Mouse (Mus musculus): ENCODE results near the gene Kmo. TPM values are rescaled to one million over a fixed set of nuclear protein-coding genes. Genes with fewer than 3 reads are reported as not detected.

Gene Kmo
- polyA plus RNA-seq, 1 experiment, result 0.02 TPM

GRCm38 (mm10) chr1:175625257-175625879 lies 5.2 kb downstream of the Kmo start, which contains the start of gene Fh1:
Gene Fh1 (minus strand): TSS chr1:175625635.
- H3K27me3 ChIP-seq (ENCODE audit: control insufficient read depth, insufficient read depth, insufficient read length), result no peaks in the 10 kb centered on the region
- H3ac ChIP-seq (ENCODE audit: control insufficient read depth, insufficient read length, low read depth), result peak within 1 kb of the TSS; percentile 98
- peak within 1 kb of the TSS; percentile 79 for H3K4me3 ChIP-seq (ENCODE audit: insufficient read depth, poor library complexity, severe bottlenecking)
- H3K79me3 ChIP-seq (ENCODE audit: low read depth), result peaks cover 26% of the 10 kb centered on the region
- H3K79me2 ChIP-seq (ENCODE audit: control insufficient read depth, insufficient read depth), result peaks cover 46% of the 10 kb centered on the region
- no peaks in the 10 kb centered on the region for H3K36me3 ChIP-seq (ENCODE audit: control insufficient read depth, insufficient read depth)
- TF ChIP-seq CEBPB (IDR thresholded peaks at IDR 0.05; ENCODE audit: low read depth), result no peak
- peak; percentile 68 for TF ChIP-seq MAX (IDR thresholded peaks at IDR 0.05)

- Histone ChIP-seq H3K27me3 (ENCODE audit: control insufficient read depth, insufficient read depth, insufficient read length) (no peaks in the 10 kb centered on the region), H3K4me3 (ENCODE audit: insufficient read depth, poor library complexity, severe bottlenecking) (no peak overlapping the region), H3ac (ENCODE audit: control insufficient read depth, insufficient read length, low read depth) (no peak overlapping the region), H3K79me2 (ENCODE audit: control insufficient read depth, insufficient read depth) (peaks cover 41% of the 10 kb centered on the region), H3K79me3 (ENCODE audit: low read depth) (peaks cover 26% of the 10 kb centered on the region), H3K36me3 (ENCODE audit: control insufficient read depth, insufficient read depth) (no peaks in the 10 kb centered on the region)
- TF ChIP-seq MYOD1 (IDR thresholded peaks at IDR 0.05; ENCODE audit: control insufficient read depth, insufficient read length, low read depth) (no peak), CTCF (IDR thresholded peaks at IDR 0.05; ENCODE audit: control insufficient read depth, insufficient read depth, insufficient read length) (no peak), USF1 (IDR thresholded peaks at IDR 0.05; ENCODE audit: low read depth) (no peak), CEBPB (IDR thresholded peaks at IDR 0.05; ENCODE audit: low read depth) (no peak), FOSL1 (IDR thresholded peaks at IDR 0.05; ENCODE audit: insufficient read depth, low read length, poor library complexity, severe bottlenecking) (no peak), MYOG (IDR thresholded peaks at IDR 0.05; ENCODE audit: control insufficient read depth, extremely low read depth, insufficient read length) (no peak), MAX (IDR thresholded peaks at IDR 0.05) (no peak)
Observed at GRCm38 (mm10) chr1:175625990-175626692, 6.0 kb downstream of the Kmo start.

- Histone ChIP-seq H3K36me3 (ENCODE audit: control insufficient read depth, insufficient read depth) (no peaks in the 10 kb centered on the region), H3K4me3 (ENCODE audit: insufficient read depth, poor library complexity, severe bottlenecking) (no peak overlapping the region), H3K79me3 (ENCODE audit: low read depth) (peaks cover 7% of the 10 kb centered on the region), H3ac (ENCODE audit: control insufficient read depth, insufficient read length, low read depth) (no peak overlapping the region), H3K27me3 (ENCODE audit: control insufficient read depth, insufficient read depth, insufficient read length) (no peaks in the 10 kb centered on the region), H3K79me2 (ENCODE audit: control insufficient read depth, insufficient read depth) (peaks cover 10% of the 10 kb centered on the region)
- TF ChIP-seq MYOD1 (IDR thresholded peaks at IDR 0.05; ENCODE audit: control insufficient read depth, insufficient read length, low read depth) (no peak), MYOG (IDR thresholded peaks at IDR 0.05; ENCODE audit: control insufficient read depth, extremely low read depth, insufficient read length) (no peak), FOSL1 (IDR thresholded peaks at IDR 0.05; ENCODE audit: insufficient read depth, low read length, poor library complexity, severe bottlenecking) (no peak), CTCF (IDR thresholded peaks at IDR 0.05; ENCODE audit: control insufficient read depth, insufficient read depth, insufficient read length) (no peak), MAX (IDR thresholded peaks at IDR 0.05) (no peak), USF1 (IDR thresholded peaks at IDR 0.05; ENCODE audit: low read depth) (no peak), CEBPB (IDR thresholded peaks at IDR 0.05; ENCODE audit: low read depth) (no peak)
Observed at GRCm38 (mm10) chr1:175629248-175629647, 9.1 kb downstream of the Kmo start.

- Histone ChIP-seq H3K36me3 (ENCODE audit: control insufficient read depth, insufficient read depth) (no peaks in the 10 kb centered on the region), H3K27me3 (ENCODE audit: control insufficient read depth, insufficient read depth, insufficient read length) (no peaks in the 10 kb centered on the region), H3K79me2 (ENCODE audit: control insufficient read depth, insufficient read depth) (no peaks in the 10 kb centered on the region), H3K79me3 (ENCODE audit: low read depth) (no peaks in the 10 kb centered on the region), H3ac (ENCODE audit: control insufficient read depth, insufficient read length, low read depth) (no peak overlapping the region), H3K4me3 (ENCODE audit: insufficient read depth, poor library complexity, severe bottlenecking) (no peak overlapping the region)
- TF ChIP-seq USF1 (IDR thresholded peaks at IDR 0.05; ENCODE audit: low read depth) (no peak), CTCF (IDR thresholded peaks at IDR 0.05; ENCODE audit: control insufficient read depth, insufficient read depth, insufficient read length) (no peak), MYOG (IDR thresholded peaks at IDR 0.05; ENCODE audit: control insufficient read depth, extremely low read depth, insufficient read length) (no peak), MAX (IDR thresholded peaks at IDR 0.05) (no peak), MYOD1 (IDR thresholded peaks at IDR 0.05; ENCODE audit: control insufficient read depth, insufficient read length, low read depth) (no peak), FOSL1 (IDR thresholded peaks at IDR 0.05; ENCODE audit: insufficient read depth, low read length, poor library complexity, severe bottlenecking) (no peak), CEBPB (IDR thresholded peaks at IDR 0.05; ENCODE audit: low read depth) (no peak)
Observed at GRCm38 (mm10) chr1:175630345-175630744, 10.2 kb downstream of the Kmo start.

- Histone ChIP-seq H3K27me3 (ENCODE audit: control insufficient read depth, insufficient read depth, insufficient read length) (no peaks in the 10 kb centered on the region), H3K4me3 (ENCODE audit: insufficient read depth, poor library complexity, severe bottlenecking) (no peak overlapping the region), H3K79me3 (ENCODE audit: low read depth) (no peaks in the 10 kb centered on the region), H3K36me3 (ENCODE audit: control insufficient read depth, insufficient read depth) (no peaks in the 10 kb centered on the region), H3ac (ENCODE audit: control insufficient read depth, insufficient read length, low read depth) (no peak overlapping the region), H3K79me2 (ENCODE audit: control insufficient read depth, insufficient read depth) (no peaks in the 10 kb centered on the region)
- TF ChIP-seq FOSL1 (IDR thresholded peaks at IDR 0.05; ENCODE audit: insufficient read depth, low read length, poor library complexity, severe bottlenecking) (no peak), USF1 (IDR thresholded peaks at IDR 0.05; ENCODE audit: low read depth) (no peak), CEBPB (IDR thresholded peaks at IDR 0.05; ENCODE audit: low read depth) (no peak)
Observed at GRCm38 (mm10) chr1:175631080-175631479, 10.9 kb downstream of the Kmo start.

- Histone ChIP-seq H3K79me3 (ENCODE audit: low read depth) (no peaks in the 10 kb centered on the region), H3K79me2 (ENCODE audit: control insufficient read depth, insufficient read depth) (no peaks in the 10 kb centered on the region), H3K27me3 (ENCODE audit: control insufficient read depth, insufficient read depth, insufficient read length) (no peaks in the 10 kb centered on the region), H3K36me3 (ENCODE audit: control insufficient read depth, insufficient read depth) (no peaks in the 10 kb centered on the region), H3K4me3 (ENCODE audit: insufficient read depth, poor library complexity, severe bottlenecking) (no peak overlapping the region), H3ac (ENCODE audit: control insufficient read depth, insufficient read length, low read depth) (no peak overlapping the region)
- TF ChIP-seq FOSL1 (IDR thresholded peaks at IDR 0.05; ENCODE audit: insufficient read depth, low read length, poor library complexity, severe bottlenecking) (no peak), MYOG (IDR thresholded peaks at IDR 0.05; ENCODE audit: control insufficient read depth, extremely low read depth, insufficient read length) (no peak), CEBPB (IDR thresholded peaks at IDR 0.05; ENCODE audit: low read depth) (no peak), CTCF (IDR thresholded peaks at IDR 0.05; ENCODE audit: control insufficient read depth, insufficient read depth, insufficient read length) (no peak), MYOD1 (IDR thresholded peaks at IDR 0.05; ENCODE audit: control insufficient read depth, insufficient read length, low read depth) (no peak), MAX (IDR thresholded peaks at IDR 0.05) (no peak), USF1 (IDR thresholded peaks at IDR 0.05; ENCODE audit: low read depth) (no peak)
Observed at GRCm38 (mm10) chr1:175631721-175632221, 11.6 kb downstream of the Kmo start.
